Mouse (Mus musculus) lung, postnatal 14 days (tissue): Measurements from ENCODE around the gene Fermt1.

Experiments used
- DNase-seq: peaks from one replicate; pipeline ENCODE4 v3.0.0; 2021

The Fermt1 gene

DNA sequence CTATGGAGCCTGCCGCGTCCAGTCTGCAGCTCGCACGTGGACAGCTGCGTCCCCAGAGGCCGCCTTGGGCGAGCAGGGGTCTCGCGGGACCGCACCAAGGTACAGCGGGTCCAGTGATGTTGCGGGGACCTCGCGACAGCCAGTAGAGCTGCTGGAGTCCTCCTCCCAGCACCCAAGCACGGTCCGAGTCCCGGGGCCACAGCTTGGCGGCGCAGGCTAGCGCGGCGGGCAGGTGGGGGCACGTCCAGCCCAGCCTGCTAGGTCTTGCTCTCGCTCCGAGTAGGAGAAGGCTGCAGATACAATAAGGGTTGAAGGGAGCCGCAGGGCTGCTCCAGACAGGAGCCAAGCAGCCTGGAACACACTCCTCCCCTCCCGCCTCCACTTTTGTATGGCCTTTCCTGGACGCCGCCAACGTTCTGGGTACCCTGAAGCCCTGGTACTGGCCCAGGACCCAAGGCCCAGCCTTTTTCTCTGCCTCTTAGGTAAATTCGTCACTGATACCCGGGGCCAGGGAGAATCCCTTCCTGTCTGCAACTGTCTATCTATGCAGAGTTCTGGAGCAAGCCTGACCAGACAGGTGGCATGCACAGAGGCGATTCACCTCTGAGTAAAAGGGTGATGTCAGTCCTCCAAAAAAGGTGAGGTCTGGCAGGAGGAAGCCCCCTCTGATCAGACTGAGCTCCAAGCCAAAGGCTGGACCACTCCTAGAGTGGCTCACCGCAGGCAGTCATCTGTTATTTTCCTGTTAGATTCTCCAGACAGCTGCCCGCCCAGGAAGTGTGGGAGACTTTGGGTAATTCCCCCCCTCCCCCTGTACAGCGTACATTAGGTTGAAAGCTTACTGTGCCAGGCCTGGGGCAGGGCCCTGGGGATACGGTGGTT, at the start of gene Fermt1:
Gene Fermt1, minus strand, starts transcription at position 581 of the 882 bp plus-strand sequence.
- DNase-seq, result no peak

DNA sequence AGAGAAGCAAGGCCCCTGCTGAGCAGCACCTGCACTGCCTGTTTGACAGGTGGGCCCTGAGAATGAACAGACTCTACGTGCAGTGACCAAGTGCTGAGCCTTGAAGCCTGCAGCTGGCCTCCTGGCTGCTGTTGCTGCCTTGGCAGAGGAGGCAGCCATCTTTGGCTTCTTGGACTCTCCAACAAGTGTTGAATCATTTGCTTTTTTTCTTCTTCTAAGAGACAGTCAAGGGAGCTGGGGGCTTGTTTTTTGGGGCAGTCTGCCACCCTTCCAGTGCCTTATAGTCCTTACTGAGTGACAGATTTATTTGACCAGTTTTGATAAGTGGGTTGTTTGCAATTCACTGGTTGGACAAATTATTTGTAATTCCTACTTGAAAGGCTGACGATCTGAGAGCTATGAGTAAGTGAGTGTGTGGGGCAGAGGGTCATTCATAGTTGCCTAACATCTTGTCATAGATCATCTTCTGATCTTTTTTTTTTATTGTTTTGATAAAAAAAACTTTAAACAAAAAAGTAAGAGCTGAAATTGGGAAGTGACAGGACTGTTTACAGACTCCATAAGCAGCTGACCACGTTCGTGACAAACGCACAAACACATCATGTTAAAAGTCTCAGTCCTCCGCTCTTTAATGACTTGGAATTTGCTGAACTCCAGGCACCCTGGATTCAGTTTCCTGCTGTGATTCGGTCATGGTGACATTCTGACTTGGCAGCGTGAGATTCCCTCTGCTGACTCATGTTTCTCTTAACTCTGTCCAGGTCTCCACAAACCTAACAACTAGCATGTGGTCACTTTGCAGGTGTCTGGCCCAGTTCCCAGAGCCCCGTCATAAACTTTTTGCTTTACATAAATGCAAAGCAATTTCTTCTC, 47.2 kb upstream of the Fermt1 start:
- peak; percentile 52 for DNase-seq

DNA sequence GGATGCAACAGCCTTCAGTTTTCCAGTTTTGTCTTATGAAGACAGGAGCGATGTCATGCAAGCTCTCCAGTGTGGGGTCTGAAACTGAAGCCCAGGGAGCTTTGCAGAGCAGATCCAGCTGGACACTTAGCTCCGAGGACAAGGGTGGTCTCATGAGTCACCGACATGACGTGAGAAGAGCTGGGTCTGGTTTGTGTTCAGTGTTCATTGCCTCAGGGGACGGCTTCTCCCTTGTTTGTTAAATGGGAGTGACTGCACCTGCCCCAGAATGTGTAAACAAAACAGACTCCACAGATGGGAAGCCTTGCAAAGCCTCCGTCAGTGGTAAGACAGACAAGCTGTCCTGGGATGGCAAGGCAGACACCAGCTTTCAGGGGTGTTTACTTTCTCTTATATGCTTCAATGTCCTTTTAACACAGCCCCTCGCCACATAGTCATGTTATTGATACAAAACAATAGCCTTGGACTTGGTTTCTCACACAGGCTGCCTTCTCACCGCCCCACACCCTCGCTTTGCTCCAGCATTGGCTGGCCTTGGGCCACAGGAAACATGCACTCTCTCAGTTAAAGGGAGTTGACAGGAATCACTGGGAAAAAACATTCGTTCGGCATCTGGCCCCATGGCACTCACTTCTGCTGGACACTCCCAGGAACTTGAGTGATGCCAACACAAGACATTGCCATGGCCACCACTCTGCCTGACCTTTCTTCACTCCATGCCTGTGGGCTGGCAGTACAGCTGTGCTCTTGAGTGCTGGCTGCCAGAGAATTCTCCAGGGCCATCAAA, 44.3 kb upstream of the Fermt1 start:
- DNase-seq, result peak; percentile 3

DNA sequence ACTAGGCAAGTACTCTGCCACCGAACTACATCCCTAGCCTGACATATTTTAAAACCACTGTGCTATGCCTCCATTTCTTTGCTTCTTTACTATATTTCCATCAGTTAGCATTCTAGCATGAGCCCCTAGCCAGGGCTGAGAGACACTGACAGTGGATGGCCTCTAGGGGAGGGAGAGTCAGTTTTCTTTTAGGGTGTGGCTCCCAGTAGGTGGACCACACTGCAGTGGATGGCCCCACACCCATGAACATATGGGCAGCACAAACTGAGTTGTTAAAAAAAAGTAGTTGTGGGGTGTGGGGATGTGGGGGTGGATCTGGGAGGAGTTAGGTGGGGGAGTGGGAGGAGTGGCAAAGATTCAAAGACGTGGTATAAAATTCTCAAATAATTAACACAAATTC, 27.6 kb upstream of the Fermt1 start:
- no peak for DNase-seq

DNA sequence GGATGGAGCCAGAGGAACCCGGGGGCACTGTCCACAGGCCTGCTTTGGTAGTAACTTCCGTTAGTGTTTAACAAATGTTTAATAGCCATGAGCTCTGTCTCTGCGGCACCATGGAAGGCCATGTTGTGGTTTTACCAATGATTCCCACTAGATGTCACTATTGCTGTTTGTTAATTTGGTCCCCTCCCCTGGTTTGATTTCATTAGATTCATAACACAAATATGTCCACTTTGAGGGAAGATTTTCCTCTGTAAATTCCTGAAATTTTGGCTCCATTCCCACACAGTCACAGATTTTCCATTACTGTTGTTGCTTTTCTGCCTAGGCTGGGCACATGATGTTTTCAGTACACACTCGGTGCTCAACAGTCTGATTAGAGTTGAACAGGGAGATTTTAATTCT, 25.1 kb upstream of the Fermt1 start:
- DNase-seq, result peak; percentile 14

DNA sequence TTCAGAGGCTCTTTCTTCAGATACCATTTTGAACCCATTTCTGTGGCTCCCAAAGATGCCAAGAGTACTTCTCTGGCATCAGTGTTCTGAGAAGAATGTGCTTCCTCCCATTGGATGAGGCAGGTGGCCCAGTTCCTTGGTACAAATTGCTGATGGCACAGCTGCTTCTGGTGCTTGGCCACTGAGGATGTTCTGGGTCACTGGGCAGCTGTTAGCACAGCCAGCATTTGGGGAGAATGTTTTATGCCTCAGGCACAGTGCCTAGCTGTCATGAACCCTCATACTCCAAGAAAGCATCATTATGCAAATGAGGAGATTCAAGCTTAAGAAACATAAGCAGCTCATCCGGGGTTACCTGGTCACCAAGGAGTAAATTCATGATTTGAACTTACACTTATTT, 12.1 kb upstream of the Fermt1 start:
- DNase-seq, result no peak

DNA sequence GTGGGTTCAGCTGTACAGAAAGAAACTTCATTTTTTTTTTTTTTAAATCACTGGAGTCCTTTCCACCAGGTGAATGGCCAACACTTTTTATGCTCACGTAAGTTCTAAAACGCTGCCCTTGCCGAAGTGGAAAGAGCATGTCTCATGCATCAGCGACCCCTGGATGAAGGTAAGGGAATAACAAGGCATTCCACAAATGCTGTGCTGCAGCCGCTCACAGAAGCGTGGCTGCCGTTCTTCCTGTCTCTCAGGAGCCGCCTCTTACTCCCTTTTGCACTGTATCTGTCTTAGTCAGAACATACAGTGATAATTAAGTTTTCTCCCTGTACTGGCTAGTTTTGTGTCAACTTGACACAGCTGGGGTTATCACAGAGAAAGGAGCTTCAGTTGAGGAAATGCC, 6.5 kb upstream of the Fermt1 start:
- DNase-seq, result no peak

DNA sequence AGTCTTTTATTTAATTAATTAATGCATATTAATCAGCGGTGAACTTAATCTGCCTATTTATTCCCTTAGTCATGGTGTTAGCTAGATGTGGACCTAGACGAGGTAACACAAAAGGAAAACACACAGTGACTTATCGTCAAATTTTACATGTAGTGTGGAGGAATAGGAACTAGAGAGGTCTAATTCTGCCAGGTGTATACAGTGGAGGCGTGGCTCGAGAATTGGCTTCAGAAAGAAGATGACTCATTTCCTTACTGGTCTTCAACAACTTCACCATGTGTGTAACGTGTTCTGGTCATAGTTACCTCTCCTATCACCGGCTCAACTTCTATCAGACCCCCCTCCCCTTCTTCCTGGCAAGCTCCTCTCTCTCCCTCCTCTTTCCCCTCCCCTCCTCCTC, 2.5 kb upstream of the Fermt1 start:
- no peak for DNase-seq

DNA sequence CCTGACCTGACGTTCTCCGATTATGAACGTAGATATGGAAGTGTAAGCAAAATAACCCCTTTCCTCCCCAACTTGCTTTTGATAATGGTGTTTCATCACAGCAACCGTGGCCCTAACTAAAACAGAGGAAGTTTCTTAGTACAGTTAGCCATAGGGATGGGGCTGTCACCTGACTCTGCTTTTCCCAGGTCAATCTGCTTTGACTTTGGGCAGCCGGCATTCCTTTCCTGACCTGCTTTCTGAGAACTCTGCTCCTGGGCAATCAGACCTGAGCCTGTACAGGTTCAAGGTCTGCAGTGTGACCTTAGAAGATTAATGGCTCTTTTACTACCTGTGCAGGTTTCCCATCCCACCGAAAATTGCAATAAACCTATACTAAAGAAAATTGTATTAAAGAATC, 1.3 kb upstream of the Fermt1 start:
- DNase-seq, result no peak

DNA sequence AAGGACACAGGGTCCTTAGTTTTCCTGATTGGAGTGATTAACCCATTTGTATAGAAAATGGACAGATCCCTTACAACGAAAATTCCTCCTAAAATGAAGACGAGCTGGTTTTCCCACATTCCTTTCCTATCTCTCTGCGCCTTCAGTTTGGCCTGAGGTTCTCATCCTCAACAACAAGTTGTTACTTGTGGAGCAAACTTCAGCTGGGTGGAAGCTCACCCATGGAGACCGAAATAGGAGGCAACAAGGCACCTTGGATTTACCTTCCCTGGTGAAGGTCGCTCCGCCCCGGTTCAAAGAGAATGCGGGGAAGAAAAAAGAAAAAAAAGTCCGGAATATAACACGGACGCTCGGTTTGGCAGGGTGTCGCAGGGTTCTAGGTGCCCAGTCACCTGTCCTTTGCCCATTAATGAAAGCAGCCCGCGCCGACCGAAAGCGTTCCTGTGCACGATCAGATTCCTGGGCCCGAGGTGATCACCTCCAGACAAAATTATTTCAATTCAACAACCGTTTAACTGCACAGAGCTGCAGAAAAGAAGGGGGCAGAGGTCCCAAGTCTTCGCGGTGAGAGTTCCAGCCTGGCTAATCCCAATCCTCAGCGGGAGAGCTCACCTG, 888 bp downstream of the Fermt1 start:
- no peak for DNase-seq

DNA sequence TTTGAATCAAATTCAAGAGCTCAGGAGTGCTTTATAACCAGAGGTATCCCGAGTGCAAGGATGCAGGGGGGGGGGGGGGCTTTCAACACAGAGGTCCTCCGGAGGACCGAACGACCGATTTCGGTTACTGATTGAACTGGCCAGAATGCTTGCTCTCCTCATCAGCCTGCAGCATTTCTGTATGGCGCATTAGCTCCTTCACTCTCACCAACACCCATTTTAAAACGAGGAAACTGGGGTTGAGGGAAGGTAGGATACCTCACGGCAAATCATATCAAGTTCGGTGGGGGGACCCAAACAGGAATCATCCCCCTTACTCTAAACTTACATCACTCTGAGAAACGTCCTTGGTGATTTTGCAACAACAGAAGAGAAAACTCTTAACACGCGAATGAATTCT, 1.7 kb downstream of the Fermt1 start:
- DNase-seq, result no peak

DNA sequence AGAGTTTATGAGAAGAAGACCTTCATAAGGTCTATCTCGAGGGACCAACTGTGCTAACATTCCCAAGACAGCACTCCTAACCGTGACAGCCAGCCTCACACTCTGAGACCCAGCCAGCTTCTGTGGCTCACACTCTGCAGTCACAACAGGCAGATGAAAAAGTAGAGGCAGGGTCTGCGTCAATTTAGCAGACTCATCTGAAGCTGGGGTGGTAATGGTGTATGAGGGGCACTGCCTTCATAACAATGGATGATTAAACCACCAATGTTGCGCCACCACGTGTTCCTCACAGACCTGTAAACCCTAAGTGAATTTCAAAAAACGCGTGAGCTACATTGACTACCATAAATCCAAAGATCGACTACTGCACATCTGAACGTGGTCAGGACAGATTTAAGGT, 2.1 kb downstream of the Fermt1 start:
- DNase-seq, result no peak

DNA sequence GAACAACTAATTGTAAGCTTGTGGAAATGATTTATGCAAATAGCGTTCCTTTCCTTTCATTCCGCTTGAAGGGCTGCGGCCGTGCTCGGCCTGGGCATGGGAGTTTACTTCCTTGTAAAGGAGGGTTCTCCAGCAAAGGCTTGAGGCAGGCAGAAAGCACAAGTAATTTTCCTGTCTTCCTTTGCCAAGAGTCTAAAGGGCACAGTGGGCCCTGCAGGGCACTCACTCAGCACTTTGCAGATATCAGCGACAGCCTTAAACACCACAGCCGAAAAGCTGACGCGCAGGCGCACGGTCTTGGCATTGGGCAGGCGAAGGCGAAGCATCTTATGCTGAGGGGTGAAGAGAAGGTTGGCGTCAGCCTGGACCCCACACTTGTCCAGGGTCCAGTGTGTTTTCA, 6.7 kb downstream of the Fermt1 start:
- no peak for DNase-seq

DNA sequence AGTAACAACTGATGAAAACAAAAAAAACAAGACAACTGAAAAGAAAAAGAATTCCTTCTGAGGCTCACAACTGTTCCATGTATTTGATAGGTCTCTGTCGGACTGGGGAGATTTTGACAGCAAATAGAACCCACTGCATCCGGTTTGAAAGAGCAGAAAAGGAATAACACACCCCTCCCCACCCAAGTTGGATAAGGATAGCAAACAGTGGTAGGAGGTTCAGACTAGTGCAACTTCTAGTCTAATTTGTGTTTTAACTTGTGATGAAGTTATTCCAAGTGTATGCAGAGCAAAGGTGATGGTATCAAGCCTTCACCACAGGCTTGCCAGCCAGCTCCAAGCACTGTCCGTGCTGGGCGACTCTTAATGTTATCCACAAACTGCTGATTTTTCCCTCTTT, 9.5 kb downstream of the Fermt1 start:
- no peak for DNase-seq

DNA sequence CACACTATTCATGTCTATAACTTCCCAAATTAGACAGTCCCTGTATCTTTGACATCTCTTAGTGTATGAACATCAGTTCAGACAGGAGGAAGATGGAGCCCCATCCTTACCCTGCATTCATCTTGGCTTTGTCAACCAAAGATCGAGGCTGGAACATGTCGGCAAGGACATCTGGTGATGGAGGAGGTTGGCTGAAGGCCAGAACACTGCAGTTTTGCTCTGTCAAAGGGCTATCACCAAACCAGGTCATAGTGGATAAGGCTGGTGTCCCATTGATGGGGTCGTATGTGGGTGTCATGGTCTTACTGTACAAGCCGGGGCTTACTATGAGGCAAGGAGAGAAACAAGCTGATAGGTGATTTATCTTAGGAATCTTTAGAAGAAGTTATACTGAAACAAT, 11.0 kb downstream of the Fermt1 start:
- no peak for DNase-seq

DNA sequence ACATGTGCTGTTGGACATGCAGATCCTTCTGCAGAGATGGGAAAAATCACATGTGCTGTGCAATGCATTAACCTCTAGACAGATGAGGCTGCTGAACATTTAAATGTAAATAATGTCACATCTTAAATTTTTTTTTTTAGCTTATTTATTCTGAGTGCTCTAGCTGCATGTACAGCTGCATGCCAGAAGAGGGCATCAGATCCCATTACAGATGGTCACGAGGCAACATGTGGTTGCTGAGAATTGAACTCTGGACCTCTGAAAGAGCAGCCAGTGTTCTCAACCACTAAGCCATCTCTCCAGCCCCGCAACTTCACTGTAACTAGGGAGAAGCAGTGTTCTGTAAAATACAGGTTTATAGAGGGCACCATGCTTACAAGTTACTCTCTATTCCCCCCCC, 11.6 kb downstream of the Fermt1 start:
- DNase-seq, result no peak

DNA sequence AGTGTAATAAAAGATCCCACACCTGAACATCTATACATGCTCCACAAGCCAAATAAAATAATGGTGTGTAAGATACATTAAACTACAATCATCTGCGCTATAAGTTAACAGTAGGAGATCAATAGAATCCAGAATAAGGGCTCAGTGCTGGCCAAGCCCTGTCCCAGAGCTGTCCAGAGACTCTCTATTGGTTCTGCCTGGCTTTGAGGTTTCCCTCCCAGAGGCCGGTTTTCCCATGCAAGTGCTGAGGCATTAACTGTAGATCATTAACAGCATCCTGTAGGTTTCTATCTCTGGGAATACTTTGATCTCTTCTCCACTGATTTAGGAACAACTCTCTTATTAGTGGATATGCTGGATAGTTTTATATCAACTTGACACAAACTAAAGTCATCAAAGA, 16.7 kb downstream of the Fermt1 start:
- DNase-seq, result no peak

DNA sequence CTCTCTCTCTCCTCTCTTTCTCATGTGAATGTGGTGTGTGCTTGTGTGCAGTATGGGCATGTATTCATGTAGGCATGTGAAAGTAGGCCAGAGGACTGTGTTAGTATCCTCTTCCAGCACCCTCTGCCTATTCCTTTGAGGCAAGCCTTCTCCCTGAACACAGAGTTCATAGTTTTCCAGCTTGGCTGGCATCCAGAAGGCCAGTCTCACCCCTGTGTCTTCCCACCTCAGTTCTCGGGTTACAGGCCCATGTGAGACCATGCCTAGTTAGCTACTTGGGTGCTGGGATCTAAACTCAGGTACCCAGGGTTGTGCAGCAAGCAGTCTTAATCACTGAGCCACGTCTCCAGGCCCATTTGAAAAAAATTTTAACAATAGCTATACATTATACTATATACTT, 17.8 kb downstream of the Fermt1 start:
- DNase-seq, result no peak

DNA sequence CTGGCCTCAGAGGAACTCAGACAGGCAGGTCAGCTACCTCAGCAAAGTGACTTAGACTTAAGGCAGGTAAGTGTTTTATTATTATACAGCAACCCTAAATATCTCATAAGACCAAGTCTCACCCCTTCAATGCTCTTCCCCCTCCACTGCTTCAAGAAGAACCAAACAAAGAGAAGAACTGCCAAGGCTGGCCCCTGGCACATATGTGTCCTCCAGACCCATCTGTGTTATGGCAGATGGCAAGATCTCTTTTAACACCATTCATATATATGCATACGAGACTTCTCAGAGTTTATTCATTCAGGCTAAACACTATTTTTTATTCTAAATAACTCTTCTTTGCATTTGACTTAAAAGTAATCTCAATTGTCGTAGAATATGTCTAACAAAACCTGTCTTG, 18.4 kb downstream of the Fermt1 start:
- DNase-seq, result no peak

DNA sequence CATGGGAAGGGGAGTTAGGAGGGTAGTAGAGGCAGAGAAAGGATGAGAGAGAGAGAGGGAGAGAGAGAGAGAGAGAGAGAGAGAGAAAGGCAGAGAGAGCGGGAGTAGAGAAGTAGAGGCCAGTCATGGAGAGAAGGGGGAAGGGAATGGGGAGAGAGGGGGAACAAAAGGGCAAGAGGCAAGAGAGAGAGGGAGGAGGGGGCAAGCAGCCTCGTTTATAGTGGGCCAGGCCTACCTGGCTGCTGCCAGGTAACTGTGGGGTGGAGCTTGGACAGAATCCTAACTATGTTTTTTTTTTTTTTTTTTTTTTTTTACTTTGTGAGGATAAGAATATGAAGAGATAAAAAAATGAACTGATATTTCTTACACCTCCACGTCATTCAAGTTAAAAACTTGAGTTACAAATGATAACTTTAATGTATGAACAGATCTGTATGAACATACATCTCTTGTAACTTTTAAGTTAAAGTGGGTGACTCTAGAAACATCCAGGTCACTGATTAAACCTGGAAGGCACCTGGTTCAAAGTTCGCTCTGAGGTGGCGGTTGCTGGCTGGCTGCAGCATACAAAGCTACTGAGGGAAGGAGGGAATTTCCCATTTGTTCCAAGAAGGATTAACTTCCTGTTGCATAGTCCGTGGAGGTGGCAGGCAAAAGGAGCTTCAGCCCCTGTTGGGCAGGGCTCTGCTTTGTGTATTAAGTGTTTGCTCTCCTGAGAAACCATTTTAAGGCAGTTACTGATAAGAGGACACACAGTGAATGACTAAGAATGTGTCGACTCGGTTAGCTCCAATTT, 22.2 kb downstream of the Fermt1 start:
- no peak for DNase-seq

DNA sequence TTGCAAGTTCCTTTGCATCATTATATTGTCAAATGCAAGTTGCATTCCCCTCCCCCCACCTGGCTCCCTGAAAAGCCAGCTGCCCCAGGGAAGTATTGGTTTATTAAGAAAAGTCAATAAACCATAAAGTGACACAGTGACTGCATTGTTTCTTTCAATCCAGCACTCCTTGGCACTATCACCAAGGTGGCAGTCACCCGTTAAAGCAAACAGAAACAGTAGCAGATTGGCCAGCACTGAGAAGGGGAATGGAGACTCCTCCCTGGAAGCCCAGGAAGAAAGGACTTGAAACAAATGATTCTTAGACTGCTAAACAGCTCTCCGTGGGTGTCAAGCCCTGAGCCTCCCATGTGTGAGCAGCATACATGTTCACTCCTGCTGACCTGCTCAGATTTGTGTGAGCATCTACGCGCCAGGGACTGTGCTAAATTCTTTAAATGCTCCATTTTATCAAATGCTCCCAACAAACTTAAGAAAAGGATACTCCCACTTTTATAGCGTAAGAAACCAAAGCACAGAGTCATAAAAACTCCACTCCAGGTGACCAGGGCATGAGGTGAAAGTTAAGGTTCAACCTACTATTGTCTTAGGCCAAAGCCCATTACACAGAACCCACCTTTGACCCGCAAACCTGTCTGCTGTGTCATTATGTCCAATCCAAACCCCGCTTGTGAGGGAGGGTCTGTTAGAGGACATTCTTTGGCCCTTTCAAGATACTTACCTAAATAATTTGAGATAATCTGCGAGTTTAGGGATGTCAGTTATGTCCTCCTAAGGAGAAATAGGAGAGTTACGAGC, 23.4 kb downstream of the Fermt1 start:
- no peak for DNase-seq
